Mouse (Mus musculus) MEL (cell line): ENCODE data around the gene Drd1. TPM values are rescaled to one million over a fixed set of nuclear protein-coding genes. Genes with fewer than 3 reads are reported as not detected.

ENCODE experiments used
- DNase-seq: peaks from one replicate; pipeline ENCODE4 v3.0.0; 2011; ENCODE audit warnings: low read depth, low spot score
- H3K27ac ChIP-seq: 2 replicates; pipeline ENCODE4 v1.5.1; 2012; ENCODE audit warnings: low read depth, mild to moderate bottlenecking, control low read depth, low read length, moderate library complexity; ENCODE audit not compliant: control insufficient read depth
- H3K27me3 ChIP-seq, 2 experiments: fragments of 150-350 bp in 1 of 2; sonication (generic) in 1 of 2; 2 replicates each; pipeline ENCODE4 v1.6.1; 2012; ENCODE audit warnings: low read length in 2 of 2, mild to moderate bottlenecking in 2 of 2, improper control_type of control experiment in 1 of 2, moderate library complexity in 1 of 2; ENCODE audit not compliant: insufficient read depth in 2 of 2, control insufficient read depth in 1 of 2
- H3K36me3 ChIP-seq, 2 experiments: 2 replicates each; pipeline ENCODE4 v1.6.1; 2012 to 2014; ENCODE audit warnings: low read length in 2 of 2, improper control_type of control experiment in 1 of 2, inconsistent platforms in 1 of 2, mild to moderate bottlenecking in 1 of 2; ENCODE audit not compliant: insufficient read depth in 2 of 2, control insufficient read depth in 1 of 2
- H3K4me1 ChIP-seq, 2 experiments: fragments of 150-350 bp in 1 of 2; sonication (generic) in 1 of 2; 2 replicates each; pipeline ENCODE4 v1.6.1; 2012; ENCODE audit warnings: low read length in 2 of 2, improper control_type of control experiment in 1 of 2, mild to moderate bottlenecking in 1 of 2; ENCODE audit not compliant: insufficient read depth in 2 of 2, control insufficient read depth in 1 of 2
- H3K4me3 ChIP-seq, 2 experiments: fragments of 150-350 bp in 1 of 2; sonication (generic) in 1 of 2; 2 replicates each; pipeline ENCODE4 v1.5.1; 2012; ENCODE audit warnings: low read depth in 2 of 2, low read length in 2 of 2, mild to moderate bottlenecking in 2 of 2, moderate library complexity in 2 of 2, control low read depth in 1 of 2, improper control_type of control experiment in 1 of 2; ENCODE audit not compliant: control insufficient read depth in 1 of 2, insufficient read depth in 1 of 2
- H3K79me2 ChIP-seq: 2 replicates; pipeline ENCODE4 v1.6.1; 2012; ENCODE audit warnings: mild to moderate bottlenecking, low read length, moderate library complexity; ENCODE audit not compliant: control insufficient read depth, poor library complexity, insufficient read depth
- H3K9ac ChIP-seq: 2 replicates; pipeline ENCODE4 v1.6.1; 2012; ENCODE audit warnings: low read depth, mild to moderate bottlenecking, control low read depth, low read length, moderate library complexity; ENCODE audit not compliant: control insufficient read depth, poor library complexity, severe bottlenecking
- H3K9me3 ChIP-seq: fragments of 150-350 bp; sonication (generic); replicated peaks from 2 replicates; pipeline ENCODE4 v1.6.1; 2012; ENCODE audit warnings: mild to moderate bottlenecking, low read length, improper control_type of control experiment, moderate library complexity; ENCODE audit not compliant: insufficient read depth
- CHD1 ChIP-seq: IDR thresholded peaks from 2 replicates; pipeline ENCODE4 v1.6.1; 2012; ENCODE audit warnings: low read depth, mild to moderate bottlenecking, inconsistent platforms, low read length, improper control_type of control experiment
- CHD2 ChIP-seq: IDR thresholded peaks from 2 replicates; pipeline ENCODE4 v1.6.1; 2011; ENCODE audit warnings: low read length, improper control_type of control experiment
- GATA1 ChIP-seq: IDR thresholded peaks from 2 replicates; pipeline ENCODE4 v1.6.1; 2011; ENCODE audit warnings: low read depth, low read length, improper control_type of control experiment
- JUND ChIP-seq: IDR thresholded peaks from 2 replicates; pipeline ENCODE4 v1.6.1; 2011; ENCODE audit warnings: low read depth, mild to moderate bottlenecking, improper control_type of control experiment, low read length
- MAFK ChIP-seq: IDR thresholded peaks from 2 replicates; pipeline ENCODE4 v1.6.1; 2011; ENCODE audit warnings: low read depth, mild to moderate bottlenecking, low read length, improper control_type of control experiment, borderline replicate concordance
- MAX ChIP-seq: IDR thresholded peaks from 2 replicates; pipeline ENCODE4 v1.6.1; 2011; ENCODE audit warnings: low read length, improper control_type of control experiment
- MYB ChIP-seq: IDR thresholded peaks from 2 replicates; pipeline ENCODE4 v1.6.1; 2011; ENCODE audit warnings: mild to moderate bottlenecking, low read depth, low read length, improper control_type of control experiment
- SIN3A ChIP-seq: IDR thresholded peaks from 2 replicates; pipeline ENCODE4 v1.6.1; 2012; ENCODE audit warnings: low read length, improper control_type of control experiment, inconsistent platforms
- SMC3 ChIP-seq: IDR thresholded peaks from 2 replicates; pipeline ENCODE4 v1.6.1; 2011; ENCODE audit warnings: low read depth, low read length, improper control_type of control experiment
- TAL1 ChIP-seq: IDR thresholded peaks from 2 replicates; pipeline ENCODE4 v1.6.1; 2012; ENCODE audit warnings: mild to moderate bottlenecking, inconsistent platforms, low read length, moderate library complexity, mixed read lengths
- TBP ChIP-seq: IDR thresholded peaks from 2 replicates; pipeline ENCODE4 v1.8.0; 2011; ENCODE audit warnings: low read depth, low read length, improper control_type of control experiment
- UBTF ChIP-seq: IDR thresholded peaks from 2 replicates; pipeline ENCODE4 v1.6.1; 2012; ENCODE audit warnings: low read depth, mild to moderate bottlenecking, inconsistent platforms, low read length, improper control_type of control experiment, moderate library complexity, borderline replicate concordance; ENCODE audit not compliant: insufficient read depth
- USF2 ChIP-seq, 2 experiments: IDR thresholded peaks; 2 replicates each; pipeline ENCODE4 v1.6.1; 2011 to 2012; ENCODE audit warnings: improper control_type of control experiment in 2 of 2, low read length in 2 of 2, borderline replicate concordance in 1 of 2, inconsistent platforms in 1 of 2, low read depth in 1 of 2, mild to moderate bottlenecking in 1 of 2; ENCODE audit not compliant: insufficient read depth in 1 of 2
- ZKSCAN1 ChIP-seq: IDR thresholded peaks from 2 replicates; pipeline ENCODE4 v1.6.1; 2012; ENCODE audit warnings: low read depth, mild to moderate bottlenecking, inconsistent platforms, low read length, improper control_type of control experiment, moderate library complexity
- ZNF384 ChIP-seq: IDR thresholded peaks from 2 replicates; pipeline ENCODE4 v1.6.1; 2012; ENCODE audit warnings: low read depth, mild to moderate bottlenecking, inconsistent platforms, low read length, improper control_type of control experiment
- polyA plus RNA-seq, 2 experiments: library from polyadenylated mRNA; stranded (reverse) in 1 of 2; unstranded in 1 of 2; fragments of >175 nt in 1 of 2; fragments of >200 nt in 1 of 2; gene quantifications; 2 replicates each; pipeline versions ENCODE4 v1.2.1 to v1.2.4; 2012; ENCODE audit warnings: low replicate concordance in 2 of 2, low read depth in 1 of 2; ENCODE audit not compliant: insufficient read length in 2 of 2, insufficient read depth in 1 of 2, missing spikeins in 1 of 2
- total RNA-seq: library from RNA; depleted of rRNA; stranded (reverse); fragments of 300-350 nt; gene quantifications from 2 replicates; pipeline ENCODE4 v1.2.3, GENCODE M21; 2012

The Drd1 gene
- total and polyA plus RNA-seq, 3 experiments: not detected

- H3K4me1 ChIP-seq: peaks cover 8 to 43% of the 10 kb centered on the region in 2 experiments
- H3K4me3 ChIP-seq: no peak overlapping the region
- no peak overlapping the region for H3K27ac ChIP-seq
- TF ChIP-seq MAFK (no peak), MYB (no peak), ZKSCAN1 (no peak), SMC3 (no peak), JUND (no peak)
- H3K79me2 ChIP-seq: peaks cover 86% of the 10 kb centered on the region
- H3K9ac ChIP-seq: no peak overlapping the region
- no peaks in the 10 kb centered on the region for H3K27me3 ChIP-seq
- H3K36me3 ChIP-seq: peaks cover 10 to 29% of the 10 kb centered on the region in 2 experiments; a peak in 3 of 4 replicates
- DNase-seq: no peak
- no peaks in the 10 kb centered on the region for H3K9me3 ChIP-seq
Measured at GRCm38 (mm10) chr13:54076762-54077460, 21.4 kb upstream of the Drd1 start.

- no peaks in the 10 kb centered on the region for H3K27me3 ChIP-seq
- no peak for TF ChIP-seq TBP
- no peak for TF ChIP-seq SIN3A
- TF ChIP-seq CHD1: no peak
- no peak for TF ChIP-seq UBTF
- TF ChIP-seq TAL1: no peak
- TF ChIP-seq CHD2: no peak
- TF ChIP-seq ZNF384: no peak
- no peak for TF ChIP-seq MAX
- no peak for TF ChIP-seq GATA1
- TF ChIP-seq ZKSCAN1: no peak
- TF ChIP-seq MAFK: no peak
- no peak for TF ChIP-seq USF2 (IDR thresholded peaks at IDR 0.05; ENCODE audit: borderline replicate concordance in 1 of 2, insufficient read depth in 1 of 2, low read depth in 1 of 2, low read length in 2 of 2)
- no peak overlapping the region for H3K9ac ChIP-seq
- H3K4me3 ChIP-seq: no peak overlapping the region
- H3K4me1 ChIP-seq: peaks cover 8 to 37% of the 10 kb centered on the region in 2 experiments
- H3K27ac ChIP-seq: no peak overlapping the region
- peaks cover 10 to 24% of the 10 kb centered on the region in 2 experiments; a peak in 3 of 4 replicates for H3K36me3 ChIP-seq
- no peak for DNase-seq
- peaks cover 83% of the 10 kb centered on the region for H3K79me2 ChIP-seq
- no peaks in the 10 kb centered on the region for H3K9me3 ChIP-seq
Measured at GRCm38 (mm10) chr13:54076051-54076450, 20.5 kb upstream of the Drd1 start.
